Mouse (Mus musculus) midbrain, embryonic 16.5 days (tissue): ENCODE results near the gene Gm4303. TPM values are rescaled to one million over a fixed set of nuclear protein-coding genes. Genes with fewer than 3 reads are reported as not detected.

Experiments
- polyA plus RNA-seq: library from polyadenylated mRNA; unstranded; fragments of >200 nt; fragmentation: Nextera tagmentation; extraction: Ambion mirVana; gene quantifications from 2 replicates; pipeline ENCODE4 v1.2.1, GENCODE M21; 2015

Gene Gm4303
- polyA plus RNA-seq, 1 experiment from 2014 or later, result not detected

Other genes starting within 250 kb of the Gm4303 start
- not detected in 2 replicates for gene Gm4301, start 10.3 kb upstream of the Gm4303 start, polyA plus RNA-seq
- gene Gm4302, start 5.1 kb upstream of the Gm4303 start, polyA plus RNA-seq, result not detected in 2 replicates
- not detected in 2 replicates for gene Gm4305, start 5.1 kb downstream of the Gm4303 start, polyA plus RNA-seq
- not detected in 2 replicates for gene Gm4307, start 15.4 kb downstream of the Gm4303 start, polyA plus RNA-seq
- gene Gm4312, start 36.6 kb downstream of the Gm4303 start, polyA plus RNA-seq, result not detected in 2 replicates
- 11.9 and 12.1 TPM in 2 replicates for gene Tmtc3, start 141.4 kb downstream of the Gm4303 start, polyA plus RNA-seq
- gene Cep290, start 141.6 kb downstream of the Gm4303 start, polyA plus RNA-seq, result 6.4 and 6.6 TPM in 2 replicates
- gene 4930430F08Rik, start 244.5 kb downstream of the Gm4303 start, polyA plus RNA-seq, result 14.4 and 16.6 TPM in 2 replicates
- 0.23 and 0.26 TPM in 2 replicates for gene 1700017N19Rik, start 244.5 kb downstream of the Gm4303 start, polyA plus RNA-seq